Mouse (Mus musculus): ENCODE data around the gene Hoxb3. TPM values are rescaled to one million over a fixed set of nuclear protein-coding genes. Genes with fewer than 3 reads are reported as not detected.

The Hoxb3 gene
- total and polyA plus RNA-seq, 2 experiments from 2014 or later, result 9.2 TPM; not detected in 1

DNA sequence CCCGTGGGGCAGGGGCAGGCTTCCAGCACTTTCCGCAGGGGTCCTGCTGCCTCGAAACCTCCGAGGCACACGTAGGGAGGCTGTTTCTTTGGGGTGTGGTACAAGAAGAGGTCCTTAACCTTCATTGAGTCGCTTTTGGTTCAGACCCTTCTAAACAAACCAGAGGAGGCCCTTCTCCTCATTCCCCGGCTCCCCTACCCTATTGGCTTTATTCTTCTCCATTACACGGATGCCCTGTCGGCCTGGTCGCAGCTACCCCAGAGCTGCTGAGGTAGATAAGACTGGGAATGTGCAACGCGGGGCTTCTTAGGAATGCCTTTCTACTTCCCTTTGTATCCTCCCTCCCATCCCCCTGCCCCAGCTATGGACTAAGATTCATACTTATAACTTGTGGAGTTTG lies 3.6 kb downstream of the Hoxb3 start:
- Histone ChIP-seq H3K27me3 (ENCODE audit: insufficient read depth, low read length) (peaks cover 100% of the 10 kb centered on the region), H3K4me2 (ENCODE audit: low read depth, low read length, poor library complexity, severe bottlenecking) (no peak overlapping the region), H3K36me3 (ENCODE audit: insufficient read depth, low read length) (no peaks in the 10 kb centered on the region), H3K4me3 (ENCODE audit: low read depth, low read length) (no peak overlapping the region), H3K9ac (replicated peaks; ENCODE audit: low read length, poor library complexity, severe bottlenecking) (no peak overlapping the region), H3K9me3 (ENCODE audit: low read length) (no peaks in the 10 kb centered on the region), H3K4me1 (ENCODE audit: insufficient read depth, low read length) (no peaks in the 10 kb centered on the region), H3K27ac (ENCODE audit: low read depth, low read length) (no peak overlapping the region)
- under 1% methylated on average over 12 of the region's 12 CpGs for WGBS
- no peak for TF ChIP-seq CTCF (IDR thresholded peaks at IDR 0.05)
- ATAC-seq (ENCODE audit: low FRiP score) (no peak), DNase-seq (ENCODE audit: low spot score) (no peak)

DNA sequence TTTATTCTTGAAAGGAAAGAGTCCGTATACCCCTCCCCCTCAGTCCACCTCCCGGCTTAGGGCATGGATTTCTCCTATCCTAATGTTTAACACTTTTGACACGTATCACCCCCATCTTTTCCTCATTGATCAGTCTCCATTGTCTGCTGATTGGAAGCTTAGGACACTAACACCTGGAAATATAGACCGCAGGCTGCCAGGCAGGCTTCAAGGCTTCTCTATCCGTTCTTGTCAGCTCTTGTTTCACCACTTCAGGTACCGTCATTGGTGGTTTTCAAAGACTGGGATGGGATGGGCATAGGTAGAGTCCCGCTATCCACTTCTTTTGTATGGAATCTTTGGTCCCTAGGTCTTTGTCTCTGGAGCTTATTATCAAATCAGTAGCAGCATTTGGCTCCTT lies 4.0 kb downstream of the Hoxb3 start:
- ATAC-seq (ENCODE audit: low FRiP score), result no peak
- peaks cover 100% of the 10 kb centered on the region for H3K27me3 ChIP-seq (ENCODE audit: insufficient read depth, low read length)
- H3K4me1 ChIP-seq (ENCODE audit: insufficient read depth, low read length), result no peaks in the 10 kb centered on the region
- WGBS, result 3% methylated on average over 7 of the region's 7 CpGs
- no peaks in the 10 kb centered on the region for H3K9me3 ChIP-seq (ENCODE audit: low read length)
- no peak for DNase-seq (ENCODE audit: low spot score)
- no peak overlapping the region for H3K4me2 ChIP-seq (ENCODE audit: low read depth, low read length, poor library complexity, severe bottlenecking)
- TF ChIP-seq CTCF (IDR thresholded peaks at IDR 0.05), result no peak
- no peak overlapping the region for H3K27ac ChIP-seq (ENCODE audit: low read depth, low read length)
- H3K9ac ChIP-seq (replicated peaks; ENCODE audit: low read length, poor library complexity, severe bottlenecking), result no peak overlapping the region
- no peak overlapping the region for H3K4me3 ChIP-seq (ENCODE audit: low read depth, low read length)
- H3K36me3 ChIP-seq (ENCODE audit: insufficient read depth, low read length), result no peaks in the 10 kb centered on the region

DNA sequence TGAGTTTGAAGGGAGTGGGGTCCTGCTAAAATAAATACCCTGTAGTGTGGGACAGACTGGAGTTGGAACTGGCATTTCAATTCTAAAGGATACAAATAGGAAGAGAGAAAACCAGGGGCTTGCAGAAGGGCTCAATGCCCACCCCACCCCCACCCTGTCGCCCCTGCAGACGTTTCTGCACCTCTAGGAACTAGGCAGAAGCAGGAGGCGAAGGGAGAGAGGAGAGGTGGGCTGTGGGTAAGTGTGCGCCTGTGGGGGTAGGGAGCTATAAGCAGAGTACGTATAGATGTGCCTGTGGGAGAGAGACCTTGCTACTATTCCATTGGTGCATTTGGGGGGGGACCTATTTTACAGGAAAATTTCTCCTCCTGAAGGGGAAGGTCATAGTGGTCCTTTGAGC lies 4.6 kb downstream of the Hoxb3 start:
- Histone ChIP-seq H3K9ac (replicated peaks; ENCODE audit: low read length, poor library complexity, severe bottlenecking) (no peak overlapping the region), H3K4me2 (ENCODE audit: low read depth, low read length, poor library complexity, severe bottlenecking) (no peak overlapping the region), H3K4me1 (ENCODE audit: insufficient read depth, low read length) (no peaks in the 10 kb centered on the region), H3K36me3 (ENCODE audit: insufficient read depth, low read length) (no peaks in the 10 kb centered on the region), H3K9me3 (ENCODE audit: low read length) (no peaks in the 10 kb centered on the region), H3K27ac (ENCODE audit: low read depth, low read length) (no peak overlapping the region), H3K4me3 (ENCODE audit: low read depth, low read length) (no peak overlapping the region), H3K27me3 (ENCODE audit: insufficient read depth, low read length) (peaks cover 100% of the 10 kb centered on the region)
- TF ChIP-seq CTCF (IDR thresholded peaks at IDR 0.05), result no peak
- ATAC-seq (ENCODE audit: low FRiP score) (no peak), DNase-seq (ENCODE audit: low spot score) (no peak)
- 6% methylated on average over 5 of the region's 5 CpGs for WGBS

DNA sequence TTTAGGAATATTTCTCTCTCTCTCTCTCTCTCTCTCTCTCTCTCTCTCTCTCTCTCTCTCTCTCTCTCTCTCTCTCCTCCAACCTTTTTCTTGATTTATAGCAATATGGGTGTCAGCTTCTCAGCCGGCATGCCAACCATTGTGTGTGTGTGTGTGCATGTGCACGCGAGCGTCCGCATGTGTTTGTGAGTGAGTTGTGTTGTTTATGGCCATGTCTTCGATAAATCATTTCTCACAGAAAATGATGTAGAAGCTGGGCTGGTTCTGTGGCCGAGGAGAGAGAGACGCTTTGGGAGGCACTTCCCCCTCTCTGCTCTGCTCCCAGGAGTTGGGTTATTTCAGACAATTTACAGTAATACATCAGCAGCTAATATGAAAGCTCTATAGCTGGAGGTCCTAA lies 5.5 kb downstream of the Hoxb3 start:
- no peak overlapping the region for H3K4me2 ChIP-seq (ENCODE audit: low read depth, low read length, poor library complexity, severe bottlenecking)
- H3K36me3 ChIP-seq (ENCODE audit: insufficient read depth, low read length), result no peaks in the 10 kb centered on the region
- no peak for TF ChIP-seq CTCF (IDR thresholded peaks at IDR 0.05)
- 8% methylated on average over 8 of the region's 8 CpGs for WGBS
- no peak overlapping the region for H3K4me3 ChIP-seq (ENCODE audit: low read depth, low read length)
- no peak overlapping the region for H3K9ac ChIP-seq (replicated peaks; ENCODE audit: low read length, poor library complexity, severe bottlenecking)
- ATAC-seq (ENCODE audit: low FRiP score) (no peak), DNase-seq (ENCODE audit: low spot score) (no peak)
- no peak overlapping the region for H3K27ac ChIP-seq (ENCODE audit: low read depth, low read length)
- H3K4me1 ChIP-seq (ENCODE audit: insufficient read depth, low read length), result no peaks in the 10 kb centered on the region
- H3K27me3 ChIP-seq (ENCODE audit: insufficient read depth, low read length), result peaks cover 100% of the 10 kb centered on the region
- no peaks in the 10 kb centered on the region for H3K9me3 ChIP-seq (ENCODE audit: low read length)

DNA sequence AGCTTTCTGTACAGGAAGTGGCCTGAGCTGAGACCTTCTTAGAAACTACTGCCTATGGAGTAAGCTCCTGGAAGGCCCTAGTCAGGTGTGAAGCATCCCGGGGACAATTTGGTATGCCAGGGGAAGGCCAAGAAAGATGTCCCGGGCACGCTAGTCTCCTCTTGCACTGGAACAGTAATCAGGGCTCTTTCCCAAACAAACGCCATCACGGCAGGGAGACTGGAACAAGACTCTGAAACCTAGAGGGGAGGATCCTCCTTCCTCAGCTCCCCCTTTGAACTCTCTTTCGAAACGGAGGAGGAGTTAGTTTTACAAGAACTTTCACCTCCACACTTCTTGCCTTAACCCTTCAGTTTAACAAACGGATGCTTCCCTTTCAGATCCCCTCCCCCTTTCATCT lies 9.0 kb downstream of the Hoxb3 start:
- ATAC-seq (ENCODE audit: low FRiP score) (no peak), DNase-seq (ENCODE audit: low spot score) (no peak)
- Histone ChIP-seq H3K4me1 (ENCODE audit: insufficient read depth, low read length) (no peaks in the 10 kb centered on the region), H3K27ac (ENCODE audit: low read depth, low read length) (no peak overlapping the region), H3K4me2 (ENCODE audit: low read depth, low read length, poor library complexity, severe bottlenecking) (no peak overlapping the region), H3K27me3 (ENCODE audit: insufficient read depth, low read length) (peaks cover 100% of the 10 kb centered on the region), H3K4me3 (ENCODE audit: low read depth, low read length) (no peak overlapping the region), H3K9me3 (ENCODE audit: low read length) (no peaks in the 10 kb centered on the region), H3K36me3 (ENCODE audit: insufficient read depth, low read length) (no peaks in the 10 kb centered on the region), H3K9ac (replicated peaks; ENCODE audit: low read length, poor library complexity, severe bottlenecking) (no peak overlapping the region)
- TF ChIP-seq CTCF (IDR thresholded peaks at IDR 0.05), result no peak
- under 1% methylated on average over 8 of the region's 8 CpGs for WGBS

DNA sequence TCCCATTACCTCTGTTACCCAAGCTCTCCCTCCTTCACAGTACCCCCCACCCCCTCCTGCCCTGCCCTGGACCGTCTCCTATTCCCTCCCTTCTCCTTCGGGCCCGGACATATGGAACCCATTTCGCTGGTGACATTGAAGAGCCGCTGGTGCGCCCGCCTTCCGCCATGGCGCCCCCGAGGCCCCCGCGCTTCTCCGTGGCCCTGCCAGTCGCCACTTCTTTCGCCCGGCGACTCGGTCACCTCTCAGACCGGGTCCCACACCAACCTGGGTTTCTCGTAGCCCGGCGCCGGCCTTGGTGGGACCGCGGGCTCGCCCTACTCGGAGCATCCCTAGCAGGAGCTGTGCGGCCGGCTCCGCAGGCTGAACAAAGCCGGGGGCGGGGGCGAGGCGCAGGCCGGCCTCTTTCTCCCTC lies 9.5 kb downstream of the Hoxb3 start:
- DNase-seq (ENCODE audit: low spot score) (no peak), ATAC-seq (ENCODE audit: low FRiP score) (no peak)
- H3K9ac ChIP-seq (replicated peaks; ENCODE audit: low read length, poor library complexity, severe bottlenecking), result no peak overlapping the region
- peaks cover 100% of the 10 kb centered on the region for H3K27me3 ChIP-seq (ENCODE audit: insufficient read depth, low read length)
- H3K4me3 ChIP-seq (ENCODE audit: low read depth, low read length), result no peak overlapping the region
- under 1% methylated on average over 26 of the region's 35 CpGs for WGBS
- H3K36me3 ChIP-seq (ENCODE audit: insufficient read depth, low read length), result no peaks in the 10 kb centered on the region
- no peak overlapping the region for H3K27ac ChIP-seq (ENCODE audit: low read depth, low read length)
- no peaks in the 10 kb centered on the region for H3K9me3 ChIP-seq (ENCODE audit: low read length)
- no peaks in the 10 kb centered on the region for H3K4me1 ChIP-seq (ENCODE audit: insufficient read depth, low read length)
- TF ChIP-seq CTCF (IDR thresholded peaks at IDR 0.05), result no peak
- no peak overlapping the region for H3K4me2 ChIP-seq (ENCODE audit: low read depth, low read length, poor library complexity, severe bottlenecking)

Measured in midbrain, postnatal 0 days (tissue).